Mouse (Mus musculus) thymus, postnatal 4 days (tissue): ENCODE measurements around the gene Map2k3.
A peak's percentile ranks its signal among the peaks of the same experiment; 100 is the strongest.

Experiments
- DNase-seq: peaks from one replicate; pipeline ENCODE4 v3.0.0; 2021

Map2k3 gene

GRCm38 (mm10) chr11:60927264-60927663, 4.6 kb upstream of the Map2k3 start:
- DNase-seq: peak; percentile 91

GRCm38 (mm10) chr11:60930724-60931281, 1.0 kb upstream of the Map2k3 start:
- DNase-seq: no peak

DNA sequence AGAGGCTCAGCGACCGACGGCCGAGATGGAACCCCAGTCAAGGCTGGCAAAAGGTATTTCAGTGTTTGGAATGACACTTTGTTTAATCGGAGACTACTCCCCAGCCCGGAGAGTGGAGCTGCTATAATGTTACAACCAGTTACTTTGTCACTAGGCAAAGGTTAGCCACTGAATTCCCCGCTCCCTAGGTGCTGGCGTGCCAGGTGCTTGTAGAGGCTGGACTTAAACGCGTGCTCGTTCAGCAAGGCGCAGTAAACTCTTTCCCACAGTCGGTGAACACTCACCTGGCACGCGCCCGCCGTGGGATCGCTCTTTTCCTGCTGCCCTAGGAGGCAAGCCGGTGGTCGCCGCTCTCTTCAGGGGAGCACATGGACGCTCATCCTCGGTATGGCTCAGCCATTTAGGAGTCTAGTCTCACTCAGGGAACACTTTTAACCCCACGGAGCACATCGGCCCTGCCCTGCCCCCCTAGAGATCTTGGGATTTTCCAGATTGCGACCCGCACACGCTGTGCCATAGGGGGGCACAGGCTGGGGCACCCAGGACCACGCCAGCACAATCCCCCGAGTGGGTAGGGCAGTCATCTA, 458 bp upstream of the Map2k3 start:
- no peak for DNase-seq

DNA sequence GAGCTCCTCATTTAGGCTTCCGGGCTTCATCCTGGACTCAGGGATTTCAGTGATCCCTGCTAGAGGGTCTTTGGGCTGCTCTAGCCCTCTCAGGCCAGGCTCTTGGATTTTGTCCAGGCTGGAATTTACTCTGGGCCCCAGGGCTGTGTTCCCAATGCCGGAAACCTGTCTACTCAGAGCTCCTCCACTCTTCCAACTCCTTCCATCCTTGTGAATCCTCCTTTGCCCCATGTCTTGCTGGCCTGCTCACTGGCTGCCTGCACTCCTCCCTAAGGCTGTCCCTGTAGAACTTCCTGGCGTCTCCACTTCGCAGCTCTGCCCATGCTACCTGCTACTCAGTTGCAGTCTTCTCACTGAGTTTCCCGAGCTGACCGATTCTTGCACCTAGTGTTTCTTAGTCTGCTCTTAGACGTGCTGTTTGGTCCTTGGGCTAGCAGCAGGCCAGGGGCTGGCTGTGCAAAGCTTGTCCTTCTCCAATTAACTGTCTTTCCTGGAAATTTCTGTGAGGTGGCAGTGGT, 729 bp downstream of the Map2k3 start:
- peak; percentile 28 for DNase-seq

DNA sequence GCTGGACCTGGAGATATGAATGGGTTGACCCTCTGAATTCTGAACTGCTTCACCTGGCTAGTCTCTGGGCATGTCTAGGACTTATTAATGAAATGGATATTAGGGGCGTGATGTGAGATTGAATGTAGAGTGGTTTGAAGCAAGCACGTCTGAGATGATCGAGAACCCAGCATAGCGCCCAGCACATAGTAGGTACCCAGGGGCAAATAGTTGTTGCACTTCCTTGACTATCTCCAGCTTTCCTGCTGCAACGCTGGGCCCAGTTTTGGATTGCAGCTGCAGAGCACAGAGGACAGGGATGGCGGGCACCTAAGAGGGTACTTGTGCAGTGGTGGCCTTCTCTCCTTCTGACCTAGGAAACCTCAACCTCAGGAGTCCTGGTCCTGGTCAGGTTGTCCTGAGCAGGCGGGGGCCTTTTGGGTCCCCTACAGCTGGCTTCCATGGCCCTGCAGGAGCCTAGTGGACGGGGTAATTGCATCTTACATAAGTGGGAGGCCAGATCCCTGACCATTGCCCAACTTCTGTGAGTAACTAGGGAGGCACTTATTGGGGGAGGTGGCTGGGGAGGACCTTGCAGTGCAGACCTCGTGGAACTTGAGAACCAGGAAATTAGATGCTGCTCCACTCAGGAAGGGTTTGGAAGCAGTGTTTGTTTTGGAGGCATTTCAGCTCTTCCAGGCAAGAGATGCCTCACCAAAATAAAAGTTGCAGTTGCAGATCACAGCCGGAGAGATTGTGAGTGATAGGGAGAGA, 1.5 kb downstream of the Map2k3 start:
- DNase-seq: no peak

DNA sequence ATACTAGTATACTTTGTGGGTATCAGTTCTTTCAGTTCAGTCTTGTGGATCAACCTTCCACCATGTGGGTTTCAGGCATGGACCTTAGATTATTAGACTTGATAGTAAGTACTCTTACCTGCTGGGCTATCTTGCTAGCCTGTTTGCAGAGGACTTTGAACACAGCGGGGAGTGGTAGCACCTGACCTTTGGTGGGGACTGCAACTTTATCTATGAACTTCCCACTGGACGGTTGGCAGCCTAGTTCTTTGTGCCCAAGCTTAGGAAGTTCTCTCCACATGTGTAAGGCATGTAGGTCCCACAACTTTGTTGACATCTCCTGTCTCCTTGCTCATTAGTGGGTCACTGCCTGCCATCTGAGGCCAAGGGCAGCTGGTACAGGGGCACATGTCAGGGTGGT, 3.0 kb downstream of the Map2k3 start:
- no peak for DNase-seq

DNA sequence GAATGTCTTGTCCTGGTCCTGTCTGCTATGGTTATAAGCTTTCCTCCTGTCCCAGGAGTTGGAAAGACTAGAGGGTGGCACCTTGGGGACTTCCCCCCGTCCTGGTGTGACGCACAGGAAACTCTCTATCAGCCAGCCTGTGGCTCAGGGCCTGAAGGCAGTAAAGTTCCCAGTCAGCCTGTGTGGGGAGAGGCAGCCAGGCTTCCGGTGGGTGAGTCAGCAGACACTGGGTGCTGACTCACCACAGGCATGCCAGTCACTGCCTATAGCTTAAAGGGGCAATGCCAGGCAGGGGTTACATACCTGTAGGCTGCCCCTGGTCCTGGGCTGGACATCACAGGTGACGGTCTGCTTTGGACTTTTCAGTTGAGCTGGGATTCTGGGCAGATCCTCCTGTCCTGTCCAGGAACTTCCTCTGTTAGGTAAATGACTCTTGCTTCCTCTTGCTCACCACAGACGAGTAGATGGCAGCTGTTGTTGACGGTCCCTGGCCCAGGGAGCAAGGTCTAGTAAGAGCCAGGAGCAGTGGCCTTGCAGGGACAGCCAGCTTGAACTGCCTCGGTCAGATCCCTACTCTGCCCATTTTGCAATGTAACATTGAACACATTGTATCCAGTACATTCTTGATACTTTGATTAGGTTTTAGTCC, 3.6 kb downstream of the Map2k3 start:
- DNase-seq: peak; percentile 75

- no peak for DNase-seq
Measured at GRCm38 (mm10) chr11:60935975-60936373, 4.1 kb downstream of the Map2k3 start.

DNA sequence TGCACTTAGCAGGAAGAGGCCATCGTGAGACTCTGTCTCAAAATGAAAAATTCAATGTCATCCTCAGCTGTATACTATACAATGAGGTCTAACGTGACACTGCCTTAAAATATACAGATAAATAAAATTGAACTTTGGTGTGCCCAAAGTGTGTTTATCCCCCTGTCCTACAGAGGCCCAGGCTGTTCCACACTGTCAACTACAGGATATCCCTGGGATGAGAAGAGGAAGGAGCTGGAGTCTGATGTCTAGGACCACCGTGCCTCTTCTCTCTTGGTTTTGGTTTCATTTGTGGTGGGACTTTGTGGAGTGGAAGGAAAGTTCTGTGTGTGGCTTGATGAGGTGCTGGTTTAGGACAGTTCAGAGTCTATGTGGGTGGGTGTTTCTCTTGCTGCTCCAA, 5.8 kb downstream of the Map2k3 start:
- no peak for DNase-seq

- no peak for DNase-seq
Measured at GRCm38 (mm10) chr11:60939487-60939886, 7.7 kb downstream of the Map2k3 start.

DNA sequence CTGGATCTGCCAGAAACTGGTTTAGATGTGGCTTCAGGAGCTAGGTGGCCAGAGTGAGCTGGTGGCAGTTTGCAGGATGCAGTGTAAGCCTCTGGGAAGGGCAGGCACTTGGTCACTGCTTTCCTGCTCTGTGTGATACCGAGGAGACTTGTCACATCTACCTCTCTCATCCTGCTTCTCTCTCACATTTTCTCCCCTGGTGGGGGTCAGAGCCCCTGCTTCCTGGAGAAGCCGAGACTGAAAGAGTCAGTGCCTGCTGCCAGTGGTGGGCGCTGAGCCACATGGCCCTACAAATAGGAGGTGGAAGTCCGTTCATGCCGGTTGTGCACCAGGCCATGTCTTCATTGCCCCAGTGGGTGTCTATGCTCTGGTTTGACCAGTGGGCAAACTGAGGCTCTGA, 8.7 kb downstream of the Map2k3 start:
- no peak for DNase-seq

- DNase-seq: no peak
Measured at GRCm38 (mm10) chr11:60941370-60941769, 9.5 kb downstream of the Map2k3 start.

- DNase-seq: no peak
Measured at GRCm38 (mm10) chr11:60942263-60943015, 10.6 kb downstream of the Map2k3 start.

DNA sequence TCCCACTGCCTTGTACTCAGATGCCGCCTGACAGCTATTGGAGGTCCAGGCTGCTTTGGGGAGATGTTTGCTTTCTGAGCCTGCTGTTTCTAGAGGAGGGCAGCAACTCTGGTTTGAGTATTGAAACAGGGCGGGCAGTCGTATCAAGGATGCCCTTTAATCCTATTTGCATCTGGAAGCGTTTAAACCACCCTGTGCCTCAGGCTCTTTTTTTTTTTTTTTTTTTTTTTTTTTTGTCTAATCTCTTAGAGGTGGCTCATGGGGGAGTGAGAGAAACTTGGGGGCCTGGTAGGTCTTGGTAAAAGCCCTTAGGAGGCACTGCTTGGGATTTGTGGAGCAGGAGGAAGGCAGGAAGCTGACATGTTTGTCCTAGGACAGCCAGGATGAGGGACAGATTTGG, 13.2 kb downstream of the Map2k3 start:
- no peak for DNase-seq

DNA sequence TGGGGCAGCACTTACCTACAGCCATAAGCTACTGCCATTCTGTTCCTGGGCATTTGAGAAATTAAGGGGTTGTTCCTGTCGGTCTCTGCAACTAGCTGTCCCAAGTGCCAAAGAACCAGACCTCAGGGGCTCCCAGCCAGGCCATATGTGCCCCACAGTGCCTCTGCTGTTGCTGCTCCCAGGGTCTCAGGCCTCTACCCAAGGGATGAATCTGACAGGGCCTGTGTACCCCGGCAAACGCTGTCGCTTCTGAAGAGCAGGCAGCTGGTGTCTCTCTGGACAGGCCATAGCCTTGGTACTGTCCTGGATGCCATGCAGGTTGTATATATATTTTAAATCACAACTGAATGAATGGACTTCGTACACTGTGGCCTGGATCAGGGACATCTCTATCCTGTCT, 20.1 kb downstream of the Map2k3 start:
- no peak for DNase-seq

- no peak for DNase-seq
Measured at GRCm38 (mm10) chr11:60952362-60952761, 20.5 kb downstream of the Map2k3 start.

GRCm38 (mm10) chr11:60952986-60953385, 21.2 kb downstream of the Map2k3 start:
- no peak for DNase-seq

DNA sequence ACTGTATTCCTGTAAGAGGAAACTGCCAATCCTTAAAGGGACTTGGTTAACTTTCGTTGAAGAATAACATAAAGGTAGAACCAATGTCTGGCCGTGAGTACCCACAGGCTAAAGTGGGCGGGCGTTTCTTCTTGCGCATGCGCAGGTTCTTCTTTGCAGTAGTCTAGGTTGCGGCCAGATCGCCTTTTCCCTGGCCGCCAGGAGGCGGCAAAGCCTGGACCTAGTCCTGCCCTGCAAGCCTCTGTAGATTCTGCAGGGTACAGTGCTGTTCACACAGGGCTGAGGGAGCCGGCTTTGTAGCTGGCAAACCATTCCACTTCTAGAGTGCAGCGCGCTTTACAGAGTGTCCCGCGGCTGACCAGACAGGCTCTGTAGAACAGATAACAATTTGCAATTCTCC, 22.0 kb downstream of the Map2k3 start:
- peak; percentile 87 for DNase-seq

DNA sequence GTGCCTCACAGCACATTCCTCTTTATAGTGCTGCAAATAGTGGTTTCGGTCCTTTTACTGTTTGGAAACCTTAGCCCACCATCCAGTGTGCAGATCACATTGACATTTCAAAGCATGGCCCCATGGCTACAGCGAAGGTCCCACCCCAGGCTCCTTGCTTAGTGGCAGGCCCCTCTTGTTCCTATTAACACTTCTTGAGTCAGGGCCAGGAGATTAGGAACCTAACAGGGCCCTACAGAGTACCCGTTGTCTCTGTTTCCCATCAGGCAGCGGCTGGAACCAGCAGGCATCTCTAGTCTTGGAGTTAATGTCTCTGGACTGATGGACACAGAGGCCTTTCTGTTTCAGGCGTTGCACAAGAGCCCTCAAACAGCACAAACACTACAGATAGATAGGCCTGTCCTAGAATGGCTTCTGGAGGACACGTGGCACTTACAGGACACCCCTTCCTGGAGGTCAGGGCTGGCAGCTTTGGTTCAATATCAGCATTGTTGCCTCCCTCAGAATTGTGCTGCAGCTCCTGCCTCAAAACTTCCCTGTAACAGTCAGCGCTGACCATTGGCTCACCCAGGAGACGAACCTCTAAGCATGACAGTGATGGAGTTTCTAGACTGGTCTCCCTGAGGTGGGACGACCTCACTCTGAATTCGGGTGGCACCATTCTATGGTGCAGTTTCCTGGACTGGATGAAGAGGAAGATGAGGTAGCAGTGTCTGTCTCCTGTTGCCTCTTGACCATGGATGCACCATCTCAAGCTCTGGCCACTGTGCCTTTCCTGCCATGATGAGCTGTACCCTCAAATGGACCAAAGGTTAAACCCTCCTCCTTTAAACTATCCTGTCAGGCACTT, 22.6 kb downstream of the Map2k3 start:
- DNase-seq: no peak

DNA sequence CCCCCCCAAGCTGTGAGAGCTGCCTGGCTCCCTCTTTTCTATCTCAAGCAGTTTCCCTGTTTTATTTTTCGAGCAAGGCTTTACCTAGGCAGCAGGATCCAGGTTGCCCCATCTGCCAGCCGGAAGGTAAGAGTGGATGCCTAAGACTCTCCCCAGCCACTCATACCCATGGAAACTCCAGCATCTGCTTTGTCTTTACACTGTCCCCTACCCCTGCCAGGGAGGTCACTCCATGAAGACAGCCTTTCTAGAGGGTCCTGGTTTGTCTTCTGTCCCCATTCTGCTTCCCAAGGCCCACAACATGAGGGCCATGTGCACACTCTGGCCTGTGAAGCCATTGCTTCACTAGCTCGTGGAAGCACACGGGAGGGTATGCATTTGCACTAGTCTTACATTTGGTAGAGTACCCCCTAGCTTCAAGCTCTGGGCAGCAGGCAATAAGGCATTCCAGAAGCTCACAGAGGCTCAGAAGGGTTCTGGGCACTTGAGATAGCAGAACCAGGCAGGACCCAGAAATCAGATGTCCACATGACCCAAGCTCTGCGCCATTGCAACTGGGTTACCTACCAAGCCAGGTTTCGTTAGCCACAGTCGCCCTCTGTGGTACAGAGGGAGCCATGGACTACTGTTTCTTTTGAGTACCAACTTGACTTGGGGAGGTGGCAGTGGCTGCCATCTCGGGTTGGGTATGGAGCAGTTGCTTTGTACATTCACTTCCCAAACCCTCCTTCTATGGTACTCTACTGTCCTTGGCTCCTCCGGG, 24.0 kb downstream of the Map2k3 start:
- DNase-seq: no peak

- DNase-seq: no peak
Measured at GRCm38 (mm10) chr11:60958948-60959347, 27.1 kb downstream of the Map2k3 start.
